8 mouse cellular contexts compared by ENCODE assay signal in genomic region chr4:139258621-139259301, GRCm38 (mm10). TPM values are rescaled to one million over a fixed set of nuclear protein-coding genes. Genes with fewer than 3 reads are reported as not detected.
DNase-seq lines count a peak whose midpoint lies in the region; ATAC-seq and TF ChIP-seq lines count a peak whose summit lies in the region.

No protein-coding gene starts in this region.

- WGBS in midbrain, embryonic 16.5 days: 86% methylated on average over 6 of the region's 6 CpGs

- H3K4me1 ChIP-seq in midbrain, embryonic 16.5 days (ENCODE audit: control insufficient read depth, insufficient read depth, low read length): no peaks in the 10 kb centered on the region

- H3K27me3 ChIP-seq in midbrain, embryonic 16.5 days (ENCODE audit: control insufficient read depth, insufficient read depth, low read depth, low read length): no peaks in the 10 kb centered on the region

- H3K9ac ChIP-seq in midbrain, embryonic 16.5 days (ENCODE audit: low read depth, low read length): no peak overlapping the region

- peak overlapping the region; percentile 90 for H3K27ac ChIP-seq in gastrocnemius, adult 2 months
- no peak overlapping the region for H3K27ac ChIP-seq in midbrain, embryonic 16.5 days (ENCODE audit: low read length)

- no peak overlapping the region for H3K4me3 ChIP-seq in gastrocnemius, adult 2 months
- H3K4me3 ChIP-seq in midbrain, embryonic 16.5 days (ENCODE audit: low read depth, low read length): no peak overlapping the region

- H3K4me2 ChIP-seq in midbrain, embryonic 16.5 days (ENCODE audit: low read length): no peak overlapping the region

- peak; percentile 19; the same call in 1 of the 2 replicates for ATAC-seq in granulocyte monocyte progenitor cell, adult 5-6 weeks (replicated peaks; ENCODE audit: poor library complexity, severe bottlenecking)
- no peak for ATAC-seq in midbrain, embryonic 16.5 days

- no peak for TF ChIP-seq CTCF in gastrocnemius, adult 2 months (IDR thresholded peaks at IDR 0.05)

- no peaks in the 10 kb centered on the region for H3K9me3 ChIP-seq in midbrain, embryonic 16.5 days (replicated peaks; ENCODE audit: control insufficient read depth, low read length, poor library complexity, severe bottlenecking)

- no peak for DNase-seq in gastrocnemius, adult 2 months
- no peak for DNase-seq in gastrocnemius, postnatal 36 days
- peak; percentile 86 for DNase-seq in A20 (ENCODE audit: low read depth, low spot score)
- peak; percentile 17 for DNase-seq in lung, postnatal 10 days
- no peak for DNase-seq in cerebellum, adult 8-10 months
- no peak for DNase-seq in cerebellum, postnatal 10 days

- intact Hi-C loops in gastrocnemius, adult 2 months (cut with DNase I): no loop called here
- intact Hi-C loops in gastrocnemius, postnatal 36 days (cut with DNase I): no loop called here

- peaks cover 19% of the 10 kb centered on the region for H3K36me3 ChIP-seq in midbrain, embryonic 16.5 days (ENCODE audit: control insufficient read depth, insufficient read depth, low read length)

RNA-seq across cellular contexts. Expression of gene Pqlc2, which starts 51.7 kb away (rescaled TPM):
- total RNA-seq in gastrocnemius, adult 2 months (2021): 1 to 10 TPM; 4.9 to 7.2 TPM
- 1 to 10 TPM; 5.4 to 5.7 TPM for total RNA-seq in gastrocnemius, postnatal 36 days (2021)
- total RNA-seq in granulocyte monocyte progenitor cell, adult 5-6 weeks (2014; fragmentation: Nextera tagmentation): 5.4 and 7.7 TPM in 2 replicates
- 2.3 and 3.5 TPM in 2 replicates for total RNA-seq in granulocyte monocyte progenitor cell, adult 5-6 weeks (2017)
- polyA plus RNA-seq in midbrain, embryonic 16.5 days (2015; fragmentation: Nextera tagmentation; extraction: Ambion mirVana): 14.4 and 15.1 TPM in 2 replicates

RNA-seq across cellular contexts. Expression of gene Akr7a5, which starts 51.8 kb away (rescaled TPM):
- 10 to 100 TPM; 31.2 to 34.7 TPM for total RNA-seq in gastrocnemius, adult 2 months (2021)
- 10 to 100 TPM; 32.8 to 33.3 TPM for total RNA-seq in gastrocnemius, postnatal 36 days (2021)
- 16.6 and 25.0 TPM in 2 replicates for total RNA-seq in granulocyte monocyte progenitor cell, adult 5-6 weeks (2014; fragmentation: Nextera tagmentation)
- 5.9 and 12.2 TPM in 2 replicates for total RNA-seq in granulocyte monocyte progenitor cell, adult 5-6 weeks (2017)
- polyA plus RNA-seq in midbrain, embryonic 16.5 days (2015; fragmentation: Nextera tagmentation; extraction: Ambion mirVana): 58.7 and 66.6 TPM in 2 replicates

Comparison
In these comparisons a context has a peak if more than half of its experiments do, and no peak if none do; other contexts are left out.
1. DNase-seq: peak in A20 (single experiment) and lung, postnatal 10 days (single experiment); none in gastrocnemius, adult 2 months (single experiment), gastrocnemius, postnatal 36 days (0 of 2), cerebellum, adult 8-10 months (single experiment) and cerebellum, postnatal 10 days (0 of 2).